Mouse (Mus musculus) thymus, adult 2 months (tissue): ENCODE measurements around the gene Tent4b. TPM values are rescaled to one million over a fixed set of nuclear protein-coding genes. Genes with fewer than 3 reads are reported as not detected.
A peak's percentile ranks its signal among the peaks of the same experiment; 100 is the strongest.

Experiments
- DNase-seq: peaks from one replicate; pipeline ENCODE4 v3.0.0; 2021
- H3K27ac ChIP-seq: fragments of 200-500 bp; 2 replicates; pipeline ENCODE4 v1.5.1; 2012; ENCODE audit warnings: low read length, control low read depth; ENCODE audit not compliant: control insufficient read depth, insufficient read depth
- H3K27me3 ChIP-seq: fragments of 200-500 bp; 2 replicates; pipeline ENCODE4 v1.6.1; 2012; ENCODE audit warnings: mild to moderate bottlenecking, low read length, moderate library complexity, mixed read lengths; ENCODE audit not compliant: control insufficient read depth, insufficient read depth
- H3K36me3 ChIP-seq: fragments of 200-500 bp; 2 replicates; pipeline ENCODE4 v1.6.1; 2012; ENCODE audit warnings: mild to moderate bottlenecking, low read length, moderate library complexity; ENCODE audit not compliant: control insufficient read depth, insufficient read depth
- H3K4me1 ChIP-seq: fragments of 200-500 bp; replicated peaks from 2 replicates; pipeline ENCODE4 v1.6.1; 2012; ENCODE audit warnings: low read length; ENCODE audit not compliant: control insufficient read depth, insufficient read depth
- H3K4me3 ChIP-seq: fragments of 200-500 bp; 2 replicates; pipeline ENCODE4 v1.5.1; 2012; ENCODE audit warnings: mild to moderate bottlenecking, low read length, control low read depth, moderate library complexity; ENCODE audit not compliant: control insufficient read depth, insufficient read depth
- CTCF ChIP-seq: fragments of 200-500 bp; IDR thresholded peaks from 2 replicates; pipeline ENCODE4 v1.5.1; 2012; ENCODE audit warnings: mild to moderate bottlenecking, control low read depth, low read length, moderate library complexity, borderline replicate concordance; ENCODE audit not compliant: control insufficient read depth, poor library complexity, insufficient read depth; ENCODE audit errors: extremely low read depth
- POLR2A ChIP-seq: fragments of 200-500 bp; IDR thresholded peaks from 2 replicates; pipeline ENCODE4 v1.6.1; 2012; ENCODE audit warnings: mild to moderate bottlenecking, low read length, control low read depth, moderate library complexity; ENCODE audit not compliant: control insufficient read depth, poor library complexity, insufficient read depth; ENCODE audit errors: extremely low read depth
- WGBS: fragments of 180-500 bp; shearing (Covaris S2); methylation state at CpG from one replicate; pipeline ENCODE4 v1.1.7; 2018; 5-methylcytosine and 5-hydroxymethylcytosine counted together
- polyA plus RNA-seq: library from polyadenylated mRNA; depleted of rRNA; stranded (reverse); fragments of >200 nt; gene quantifications from 2 replicates; pipeline ENCODE4 v1.2.3, GENCODE M21; 2012; rRNA removed

The Tent4b gene
- polyA plus RNA-seq: 33.6 and 34.1 TPM in 2 replicates

DNA sequence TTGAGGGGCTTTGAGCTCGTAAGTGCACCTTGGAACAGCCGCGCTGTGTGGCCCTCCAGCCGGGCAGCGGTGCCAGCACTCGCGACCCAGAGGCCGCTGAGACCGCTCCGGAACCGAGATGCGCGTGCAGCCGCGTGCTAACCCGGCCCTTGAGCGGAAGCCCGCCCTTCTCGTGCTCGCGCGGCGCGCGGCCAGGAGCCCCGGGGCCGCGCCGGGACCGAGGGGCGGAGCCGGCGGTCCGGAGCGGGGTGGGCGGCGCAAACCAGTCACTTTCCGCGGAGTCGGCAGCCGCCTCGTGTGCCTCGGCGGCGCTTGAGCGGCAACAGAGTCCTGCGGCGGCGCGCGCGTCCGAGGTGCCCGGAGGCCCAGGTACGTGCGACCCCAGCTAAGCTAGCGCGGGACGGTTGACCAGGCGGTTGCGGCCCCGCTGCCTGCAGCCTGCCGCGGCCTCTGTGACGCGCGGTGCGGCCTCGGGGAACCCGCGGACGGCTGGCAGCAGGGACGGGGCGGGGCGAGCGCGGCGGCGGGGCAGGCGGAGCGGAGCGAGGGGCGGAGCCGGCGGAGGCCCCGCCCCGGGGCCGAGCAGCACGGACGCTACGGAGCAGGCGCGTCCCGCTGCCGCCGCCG is at the start of gene Tent4b:
Tent4b (plus strand) TSS at position 269 of the 627 bp plus-strand sequence.
- DNase-seq: peak; percentile 95
- Histone ChIP-seq H3K27ac (peak within 1 kb of the TSS; percentile 46; the same call in 1 of the 2 replicates), H3K4me3 (peak within 1 kb of the TSS; percentile 94), H3K4me1 (peaks cover 13% of the 10 kb centered on the region), H3K27me3 (no peaks in the 10 kb centered on the region), H3K36me3 (no peaks in the 10 kb centered on the region)
- TF ChIP-seq CTCF (no peak; the same call in 1 of the 2 replicates), POLR2A (peak; percentile 69)
- WGBS: under 1% methylated on average over 87 of the region's 97 CpGs

DNA sequence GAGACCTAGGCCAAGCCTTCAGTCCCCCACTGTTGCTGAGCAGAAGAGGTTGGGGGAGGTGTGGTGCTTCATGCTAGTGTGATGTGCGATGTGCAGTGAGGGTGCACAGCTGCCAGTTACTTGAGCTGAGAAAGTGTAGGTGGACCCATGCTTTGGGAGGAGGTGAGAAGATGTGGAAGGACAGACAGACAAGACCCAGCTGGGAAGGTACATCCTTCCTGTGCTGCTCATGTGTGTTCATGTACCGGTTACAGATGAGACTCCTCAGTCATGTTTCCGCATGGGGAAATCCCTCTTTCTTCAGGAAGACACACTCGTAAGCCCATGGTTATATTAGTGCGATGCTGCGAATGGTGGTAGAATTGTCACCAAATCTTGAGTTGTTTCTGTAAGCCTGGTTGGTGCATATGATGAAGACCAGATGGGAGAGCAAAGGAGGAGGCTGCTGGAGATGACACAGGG is 48.1 kb upstream of the Tent4b start:
- TF ChIP-seq POLR2A (no peak), CTCF (no peak)
- WGBS: 96% methylated on average over 6 of the region's 6 CpGs
- Histone ChIP-seq H3K4me3 (no peak overlapping the region), H3K36me3 (peaks cover 24% of the 10 kb centered on the region), H3K27ac (no peak overlapping the region), H3K4me1 (no peaks in the 10 kb centered on the region), H3K27me3 (no peaks in the 10 kb centered on the region)
- DNase-seq: no peak

DNA sequence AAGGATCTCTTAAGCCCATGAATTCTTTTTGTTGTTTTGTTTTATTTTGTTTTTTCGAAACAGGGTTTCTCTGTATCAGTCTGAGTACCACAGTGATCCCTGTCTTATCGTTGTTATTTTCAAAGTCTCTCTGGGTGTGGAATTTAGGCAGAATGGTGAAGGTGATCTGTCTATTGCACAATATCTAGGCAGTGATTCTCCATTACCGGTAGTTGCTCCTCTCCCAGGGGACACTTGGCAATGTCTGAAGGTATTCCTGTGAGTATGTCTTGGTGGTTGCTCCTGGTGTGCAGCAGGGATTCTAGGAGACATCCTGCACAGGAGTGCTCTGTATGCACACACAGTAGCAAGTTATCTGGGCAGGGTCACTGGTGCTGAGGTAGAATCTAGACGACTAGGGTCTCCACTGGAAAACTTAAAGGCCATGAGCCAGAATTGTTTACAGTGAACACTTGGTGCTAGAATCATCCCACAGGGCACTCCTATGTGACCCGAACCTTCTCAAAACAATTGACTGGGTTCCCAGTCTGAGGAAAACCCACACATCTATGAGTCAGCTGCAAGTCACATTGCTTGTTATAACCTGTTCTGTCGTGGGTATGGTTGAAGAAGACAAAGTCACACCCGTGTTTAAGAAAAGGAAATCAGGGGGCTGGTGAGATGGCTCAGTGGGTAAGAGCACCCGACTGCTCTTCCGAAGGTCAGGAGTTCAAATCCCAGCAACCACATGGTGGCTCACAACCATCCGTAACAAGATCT is 38.6 kb upstream of the Tent4b start:
- no peaks in the 10 kb centered on the region for H3K4me1 ChIP-seq
- DNase-seq: no peak
- no peak overlapping the region for H3K4me3 ChIP-seq
- no peak for TF ChIP-seq POLR2A
- no peak for TF ChIP-seq CTCF
- WGBS: 93% methylated on average over 10 of the region's 10 CpGs
- H3K36me3 ChIP-seq: peaks cover 27% of the 10 kb centered on the region
- H3K27me3 ChIP-seq: no peaks in the 10 kb centered on the region
- H3K27ac ChIP-seq: no peak overlapping the region

DNA sequence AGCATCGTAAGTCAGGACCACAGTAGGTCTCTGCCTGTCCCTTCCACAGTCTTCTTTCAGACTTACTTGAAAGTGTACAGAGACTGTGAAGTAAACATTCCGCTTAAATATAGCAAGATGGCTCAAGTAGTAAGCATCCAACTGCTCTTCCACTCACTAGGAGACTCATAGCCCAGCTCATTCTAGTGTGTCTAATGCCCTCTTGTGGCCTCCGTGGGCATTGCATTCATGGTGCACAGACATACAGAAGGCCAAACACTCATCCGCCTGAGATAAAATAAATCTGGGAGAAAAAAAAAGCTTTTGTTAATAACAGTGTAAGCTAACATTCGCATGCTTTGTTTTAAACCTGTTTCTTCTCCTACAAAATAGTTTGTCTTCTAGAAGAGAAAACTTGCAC is 37.6 kb upstream of the Tent4b start:
- H3K36me3 ChIP-seq: peaks cover 23% of the 10 kb centered on the region
- no peak overlapping the region for H3K27ac ChIP-seq
- no peaks in the 10 kb centered on the region for H3K27me3 ChIP-seq
- TF ChIP-seq POLR2A (no peak), CTCF (no peak)
- no peaks in the 10 kb centered on the region for H3K4me1 ChIP-seq
- 85% methylated on average over 5 of the region's 5 CpGs for WGBS
- DNase-seq: peak; percentile 76
- H3K4me3 ChIP-seq: no peak overlapping the region

DNA sequence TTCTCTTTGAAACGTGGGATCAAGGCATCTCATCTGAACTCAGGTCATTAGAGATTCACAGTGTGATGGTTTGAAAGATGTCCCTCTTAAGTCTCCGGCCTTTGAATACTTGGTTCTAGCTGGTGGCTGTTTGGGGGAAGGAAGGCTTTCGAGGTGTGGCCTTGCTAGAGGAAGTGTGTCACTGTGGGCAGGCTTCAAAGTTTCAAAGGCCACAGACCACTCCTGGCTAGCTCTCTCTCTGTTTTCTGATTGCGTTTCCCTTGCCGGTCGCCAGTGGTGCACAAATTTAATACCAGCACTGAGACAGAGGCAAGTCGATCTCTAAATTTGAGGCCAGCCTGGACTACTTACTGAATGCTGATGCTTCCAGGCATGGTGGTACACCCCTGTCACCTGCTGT is 23.7 kb upstream of the Tent4b start:
- H3K4me1 ChIP-seq: no peaks in the 10 kb centered on the region
- no peak overlapping the region for H3K27ac ChIP-seq
- no peak for DNase-seq
- no peaks in the 10 kb centered on the region for H3K36me3 ChIP-seq
- H3K27me3 ChIP-seq: no peaks in the 10 kb centered on the region
- 47% methylated on average over 7 of the region's 7 CpGs for WGBS
- TF ChIP-seq POLR2A (no peak), CTCF (no peak)
- no peak overlapping the region for H3K4me3 ChIP-seq

DNA sequence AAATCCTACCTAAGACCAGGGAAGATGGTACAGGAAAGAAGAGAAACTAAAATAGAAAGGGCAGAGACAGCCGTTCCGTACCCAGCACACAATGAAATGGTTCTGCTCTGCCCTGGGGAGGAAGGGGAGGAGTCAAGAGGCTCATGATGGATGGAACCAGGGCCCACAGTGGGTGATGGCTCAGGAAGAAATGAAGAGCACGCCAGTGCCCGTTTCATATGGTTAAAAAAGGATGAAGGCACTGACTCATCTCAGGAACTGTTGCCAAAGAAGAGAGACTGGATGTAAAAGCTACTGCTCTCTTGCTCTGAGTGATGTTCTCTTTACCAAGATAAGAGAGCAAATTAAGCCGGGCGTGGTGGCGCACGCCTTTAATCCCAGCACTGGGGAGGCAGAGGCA is 21.7 kb upstream of the Tent4b start:
- Histone ChIP-seq H3K4me3 (no peak overlapping the region), H3K36me3 (no peaks in the 10 kb centered on the region), H3K4me1 (no peaks in the 10 kb centered on the region), H3K27ac (no peak overlapping the region), H3K27me3 (no peaks in the 10 kb centered on the region)
- 84% methylated on average over 8 of the region's 8 CpGs for WGBS
- no peak for TF ChIP-seq CTCF
- no peak for TF ChIP-seq POLR2A
- DNase-seq: no peak
